Mouse (Mus musculus) embryonic facial prominence, embryonic 14.5 days (tissue): ENCODE results near the gene Troap. TPM values are rescaled to one million over a fixed set of nuclear protein-coding genes. Genes with fewer than 3 reads are reported as not detected.

Source experiments
- ATAC-seq: fragments of 200-750 bp; cut with Nextera tagmentation; 2 replicates; pipeline ENCODE4 v1.8.0; 2017; ENCODE audit warnings: low read depth, moderate number of reproducible peaks, moderate TSS enrichment
- DNase-seq: peaks from one replicate; pipeline ENCODE4 v3.0.0-alpha.2; 2015; ENCODE audit warnings: low spot score
- H3K27ac ChIP-seq: fragments of 300-500 bp; sonication (generic); replicated peaks from 2 replicates; pipeline ENCODE4 v1.5.1; 2014; ENCODE audit warnings: low read depth, mild to moderate bottlenecking, low read length, moderate library complexity
- H3K27me3 ChIP-seq: fragments of 300-500 bp; sonication (generic); replicated peaks from 2 replicates; pipeline ENCODE4 v1.6.1; 2014; ENCODE audit warnings: low read length; ENCODE audit not compliant: control insufficient read depth, insufficient read depth
- H3K36me3 ChIP-seq: fragments of 300-500 bp; sonication (generic); 2 replicates; pipeline ENCODE4 v1.6.1; 2014; ENCODE audit warnings: low read length, mixed read lengths; ENCODE audit not compliant: control insufficient read depth, insufficient read depth
- H3K4me1 ChIP-seq: fragments of 300-500 bp; sonication (generic); 2 replicates; pipeline ENCODE4 v1.6.1; 2014; ENCODE audit warnings: antibody characterized with exemption, low read length; ENCODE audit not compliant: control insufficient read depth, insufficient read depth
- H3K4me2 ChIP-seq: fragments of 300-500 bp; sonication (generic); 2 replicates; pipeline ENCODE4 v1.6.1; 2014; ENCODE audit warnings: low read depth, mild to moderate bottlenecking, low read length, moderate library complexity, mixed read lengths
- H3K4me3 ChIP-seq: fragments of 300-500 bp; sonication (generic); 2 replicates; pipeline ENCODE4 v1.5.1; 2014; ENCODE audit warnings: low read depth, mild to moderate bottlenecking, low read length
- H3K9ac ChIP-seq: fragments of 300-500 bp; sonication (generic); 2 replicates; pipeline ENCODE4 v1.6.1; 2014; ENCODE audit warnings: low read depth, mild to moderate bottlenecking, low read length, moderate library complexity, mixed read lengths
- H3K9me3 ChIP-seq: fragments of 300-500 bp; sonication (generic); 2 replicates; pipeline ENCODE4 v1.6.1; 2016; ENCODE audit warnings: low read length; ENCODE audit not compliant: control insufficient read depth
- WGBS: fragments of 180-500 bp; shearing (Covaris S2); extraction: QIAGEN DNeasy Blood & Tissue Kit; methylation state at CpG from one replicate; pipeline ENCODE4 v1.1.7; 2014; 5-methylcytosine and 5-hydroxymethylcytosine counted together
- polyA plus RNA-seq: library from polyadenylated mRNA; unstranded; fragments of >200 nt; fragmentation: Nextera tagmentation; extraction: Ambion mirVana; gene quantifications from 2 replicates; pipeline ENCODE4 v1.2.1, GENCODE M21; 2014

Gene Troap
- polyA plus RNA-seq, 1 experiment from 2014 or later = 15.3 TPM

DNA sequence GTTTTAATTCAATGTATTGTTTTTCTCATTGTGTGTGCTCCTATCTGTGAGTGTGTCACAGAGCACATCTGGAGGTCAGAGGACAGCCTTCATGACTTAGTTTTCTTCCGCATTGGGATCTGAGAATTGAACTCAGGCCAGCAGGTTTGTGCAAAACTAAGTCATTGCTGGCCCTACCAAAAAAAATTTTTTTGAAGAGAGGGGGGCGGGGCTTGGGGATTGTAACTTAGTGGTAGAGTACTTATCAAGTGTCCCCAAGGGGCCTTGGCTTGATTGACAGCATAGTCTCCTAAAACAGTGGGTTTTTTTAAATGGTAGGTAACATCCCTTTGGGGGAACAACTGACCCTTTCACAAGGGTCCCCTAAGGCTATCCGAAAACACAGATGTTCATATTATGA is 36.8 kb downstream of the Troap start:
- Histone ChIP-seq H3K4me2 (no peak overlapping the region), H3K9me3 (no peaks in the 10 kb centered on the region), H3K27me3 (no peaks in the 10 kb centered on the region), H3K36me3 (no peaks in the 10 kb centered on the region), H3K4me3 (no peak overlapping the region), H3K27ac (no peak overlapping the region), H3K9ac (no peak overlapping the region), H3K4me1 (no peaks in the 10 kb centered on the region)
- WGBS = 80% methylated on average over 3 of the region's 3 CpGs
- DNase-seq (no peak), ATAC-seq (no peak)

- H3K27me3 ChIP-seq = no peaks in the 10 kb centered on the region
- H3K36me3 ChIP-seq = no peaks in the 10 kb centered on the region
- no peak overlapping the region for H3K4me3 ChIP-seq
- no peaks in the 10 kb centered on the region for H3K4me1 ChIP-seq
- no peak overlapping the region for H3K9ac ChIP-seq
- no peak overlapping the region for H3K4me2 ChIP-seq
- DNase-seq = no peak
- H3K9me3 ChIP-seq = no peaks in the 10 kb centered on the region
- no peak overlapping the region for H3K27ac ChIP-seq
- no peak for ATAC-seq
- WGBS = 48% methylated on average over 4 of the region's 4 CpGs
Observed at GRCm38 (mm10) chr15:99111809-99112208, 37.4 kb downstream of the Troap start.

GRCm38 (mm10) chr15:99112843-99113395 is 38.5 kb downstream of the Troap start:
- DNase-seq = no peak
- no peak for ATAC-seq
- Histone ChIP-seq H3K4me1 (no peaks in the 10 kb centered on the region), H3K9me3 (no peaks in the 10 kb centered on the region), H3K27me3 (no peaks in the 10 kb centered on the region), H3K9ac (no peak overlapping the region), H3K4me3 (no peak overlapping the region), H3K27ac (no peak overlapping the region), H3K36me3 (no peaks in the 10 kb centered on the region), H3K4me2 (peak overlapping the region; percentile 21)
- 57% methylated on average over 11 of the region's 11 CpGs for WGBS

DNA sequence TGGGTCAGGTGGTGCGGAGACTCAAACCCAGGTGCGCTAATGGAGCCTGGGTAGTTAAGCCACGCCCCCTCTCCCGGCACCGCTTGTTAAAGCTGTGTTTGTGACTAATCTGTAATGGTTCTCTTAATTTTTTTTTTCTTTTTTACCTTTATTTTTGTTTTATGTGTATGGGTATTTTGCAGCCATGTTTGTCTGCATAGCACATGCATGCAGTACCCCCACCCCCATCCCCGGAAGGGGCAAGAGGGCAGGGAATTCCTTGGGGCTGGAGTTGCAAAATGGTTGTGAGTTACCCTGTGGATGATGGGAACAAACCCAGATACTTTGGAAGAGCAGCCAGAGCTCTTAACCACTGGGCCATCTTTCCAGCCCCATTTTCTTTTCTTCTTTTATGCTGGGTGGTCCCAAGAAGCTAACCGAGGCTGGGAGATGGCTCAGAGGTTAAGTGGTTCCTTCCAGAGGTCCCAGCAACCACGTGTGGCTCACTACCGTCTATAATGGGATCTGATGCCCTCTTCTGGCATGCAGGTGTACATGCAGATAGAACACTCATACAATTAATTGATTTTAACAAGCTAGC is 39.1 kb downstream of the Troap start:
- Histone ChIP-seq H3K36me3 (no peaks in the 10 kb centered on the region), H3K9ac (no peak overlapping the region), H3K27ac (no peak overlapping the region), H3K9me3 (no peaks in the 10 kb centered on the region), H3K27me3 (no peaks in the 10 kb centered on the region), H3K4me2 (peak overlapping the region; percentile 21), H3K4me3 (no peak overlapping the region), H3K4me1 (no peaks in the 10 kb centered on the region)
- 10% methylated on average over 9 of the region's 9 CpGs for WGBS
- no peak for ATAC-seq
- DNase-seq = no peak

GRCm38 (mm10) chr15:99114312-99115064 is 40.1 kb downstream of the Troap start:
- DNase-seq (no peak), ATAC-seq (no peak)
- 54% methylated on average over 14 of the region's 14 CpGs for WGBS
- Histone ChIP-seq H3K36me3 (no peaks in the 10 kb centered on the region), H3K4me2 (no peak overlapping the region), H3K27me3 (no peaks in the 10 kb centered on the region), H3K4me3 (no peak overlapping the region), H3K27ac (no peak overlapping the region), H3K4me1 (no peaks in the 10 kb centered on the region), H3K9ac (no peak overlapping the region), H3K9me3 (no peaks in the 10 kb centered on the region)

GRCm38 (mm10) chr15:99115065-99115423 is 40.7 kb downstream of the Troap start:
- 82% methylated on average over 7 of the region's 7 CpGs for WGBS
- Histone ChIP-seq H3K9ac (no peak overlapping the region), H3K36me3 (no peaks in the 10 kb centered on the region), H3K4me1 (no peaks in the 10 kb centered on the region), H3K27ac (no peak overlapping the region), H3K9me3 (no peaks in the 10 kb centered on the region), H3K27me3 (no peaks in the 10 kb centered on the region), H3K4me2 (no peak overlapping the region), H3K4me3 (no peak overlapping the region)
- ATAC-seq = no peak
- DNase-seq = no peak

DNA sequence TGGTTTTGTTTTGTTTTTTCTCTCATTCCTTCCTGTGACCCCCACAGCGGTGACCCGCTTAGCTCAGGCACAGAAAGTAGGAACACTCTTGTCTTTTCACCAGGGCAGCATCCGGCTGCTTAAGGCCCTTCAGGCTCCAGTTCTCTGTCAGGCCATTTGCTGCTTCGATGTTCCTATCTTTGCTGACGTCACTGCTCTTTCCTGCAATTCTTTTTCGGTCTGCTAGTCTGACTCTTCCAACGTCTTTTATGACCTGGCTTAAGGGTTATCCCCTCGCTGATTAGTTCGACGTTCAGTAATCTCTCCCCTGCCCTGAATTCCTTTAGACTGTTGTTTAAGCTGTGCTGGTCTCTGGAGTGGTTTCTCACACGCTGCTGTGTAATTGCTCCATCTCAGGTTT is 42.2 kb downstream of the Troap start:
- Histone ChIP-seq H3K36me3 (no peaks in the 10 kb centered on the region), H3K9me3 (no peaks in the 10 kb centered on the region), H3K4me3 (no peak overlapping the region), H3K4me2 (no peak overlapping the region), H3K27me3 (peaks cover 2% of the 10 kb centered on the region; the same call in 1 of the 2 replicates), H3K4me1 (no peaks in the 10 kb centered on the region), H3K27ac (no peak overlapping the region), H3K9ac (no peak overlapping the region)
- DNase-seq (no peak), ATAC-seq (no peak)
- 53% methylated on average over 11 of the region's 11 CpGs for WGBS

DNA sequence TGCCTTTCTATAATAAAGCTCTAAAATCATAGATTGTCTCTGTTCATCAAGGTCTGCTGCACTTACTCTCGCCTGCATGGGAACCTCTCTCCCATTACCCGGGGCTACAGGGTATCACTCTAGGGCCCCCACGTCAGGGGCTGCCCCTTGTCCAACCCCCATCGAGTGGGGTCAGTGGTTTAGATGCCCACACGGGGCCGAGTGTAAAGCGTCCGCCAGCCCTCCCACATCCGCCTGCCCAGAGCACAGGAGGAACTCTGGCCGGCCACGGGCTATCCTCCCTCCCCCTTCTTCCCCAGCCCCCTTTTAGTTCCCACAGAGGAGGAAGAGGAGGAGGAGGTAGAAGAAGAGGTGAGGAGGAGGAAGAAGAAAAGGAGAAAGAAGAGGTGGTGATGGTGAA is 46.4 kb downstream of the Troap start:
- no peaks in the 10 kb centered on the region for H3K9me3 ChIP-seq
- H3K9ac ChIP-seq = no peak overlapping the region
- no peak overlapping the region for H3K27ac ChIP-seq
- H3K36me3 ChIP-seq = no peaks in the 10 kb centered on the region
- DNase-seq = no peak
- 17% methylated on average over 11 of the region's 11 CpGs for WGBS
- H3K27me3 ChIP-seq = peaks cover 2% of the 10 kb centered on the region; the same call in 1 of the 2 replicates
- no peak overlapping the region for H3K4me3 ChIP-seq
- ATAC-seq = no peak
- H3K4me2 ChIP-seq = no peak overlapping the region
- no peaks in the 10 kb centered on the region for H3K4me1 ChIP-seq
